Mouse (Mus musculus): ENCODE results near the gene Abracl.

Abracl gene

DNA sequence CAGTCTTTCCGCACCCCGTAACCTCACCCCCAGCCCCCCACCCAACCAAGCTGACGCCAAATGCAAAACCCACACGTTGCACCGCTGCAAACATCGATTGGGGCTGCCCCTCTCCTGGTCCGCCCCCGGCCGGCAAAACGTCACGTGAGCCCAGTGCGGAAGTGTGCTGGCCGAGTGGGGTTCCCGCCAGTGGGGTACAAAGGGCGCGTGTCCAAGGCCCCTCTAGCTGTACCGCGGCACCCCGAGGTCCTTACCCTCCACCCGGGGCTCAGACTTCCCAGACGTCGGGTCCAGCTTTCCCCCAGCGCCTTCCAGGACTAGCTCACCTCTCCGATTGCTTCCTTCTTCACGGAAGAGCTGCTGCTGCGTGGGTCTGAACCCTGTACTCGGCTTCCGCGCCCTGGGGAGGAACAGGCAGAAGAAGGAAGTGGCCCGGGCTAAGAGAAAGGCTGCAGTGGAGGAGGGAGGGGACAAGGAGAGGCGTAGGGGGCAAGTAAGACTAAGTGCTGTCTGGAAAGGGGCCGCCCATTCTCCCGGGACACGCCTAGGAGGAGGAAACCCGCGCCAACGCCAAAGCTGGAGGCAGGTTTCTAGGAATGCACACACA lies at the start of gene Abracl:
TSS of gene Abracl (minus strand) at position 548 of the 607 bp plus-strand sequence.
- peak; percentile 93 for DNase-seq (ENCODE audit: low read depth)

DNA sequence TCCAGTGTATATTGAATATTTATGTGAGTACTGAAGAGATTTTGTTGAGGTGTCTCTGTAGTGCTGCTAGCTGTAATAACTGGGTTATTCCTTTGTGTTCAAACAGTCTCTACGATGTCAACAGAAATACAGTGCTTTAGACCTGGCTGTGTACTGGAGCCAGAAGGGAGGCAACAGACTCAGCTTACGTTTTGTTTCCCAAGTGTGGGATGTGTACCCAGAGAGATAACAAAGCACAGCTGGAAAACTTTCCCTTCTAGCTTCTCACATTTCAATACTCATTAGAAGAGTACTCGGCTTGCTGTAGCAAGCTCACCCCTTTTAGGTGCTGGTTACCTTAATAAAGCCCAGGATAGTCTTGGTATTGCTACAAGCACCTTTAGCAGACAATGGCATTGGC lies 49.8 kb upstream of the Abracl start:
- DNase-seq (ENCODE audit: low read depth) = no peak

DNA sequence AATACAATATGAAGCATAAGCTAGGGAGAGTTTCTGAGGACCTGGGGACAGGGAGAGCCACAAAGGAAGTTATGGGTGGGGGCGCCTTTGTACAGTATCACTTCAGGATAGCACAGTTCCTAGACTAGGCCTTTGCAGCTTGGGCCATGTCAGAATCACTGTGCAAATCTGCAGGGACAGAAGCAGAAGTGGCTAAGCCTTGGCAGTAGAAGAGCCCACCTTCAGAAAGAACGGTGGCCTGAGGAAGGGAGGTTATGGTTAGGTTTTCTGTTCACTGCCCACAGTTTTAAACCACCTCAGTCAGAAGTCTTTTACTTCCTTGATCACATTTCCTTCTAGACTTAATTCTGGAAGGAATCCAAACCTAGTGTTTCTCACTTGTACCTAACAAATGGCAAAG lies 47.5 kb upstream of the Abracl start:
- DNase-seq (ENCODE audit: low read depth) = no peak

DNA sequence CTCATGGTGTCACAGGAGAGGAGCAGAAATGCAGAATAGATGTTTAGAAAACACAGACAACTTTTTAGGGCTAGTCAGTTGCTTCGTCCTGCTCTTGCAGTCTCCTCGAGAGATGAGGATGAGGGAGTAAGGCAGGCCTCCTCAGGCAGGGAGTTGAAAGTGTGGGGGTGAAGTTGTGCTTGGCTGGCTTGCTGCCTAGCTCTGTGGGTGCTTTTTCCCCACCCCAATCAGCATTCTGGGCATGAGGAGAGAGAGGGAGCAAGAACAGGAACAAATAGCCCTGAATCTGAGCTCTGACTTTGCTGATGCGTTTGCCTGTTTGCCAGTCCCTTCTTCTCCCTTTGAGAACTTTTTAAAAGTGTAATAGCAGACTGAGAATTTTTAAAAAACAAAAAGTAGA lies 47.1 kb upstream of the Abracl start:
- DNase-seq (ENCODE audit: low read depth) = no peak

DNA sequence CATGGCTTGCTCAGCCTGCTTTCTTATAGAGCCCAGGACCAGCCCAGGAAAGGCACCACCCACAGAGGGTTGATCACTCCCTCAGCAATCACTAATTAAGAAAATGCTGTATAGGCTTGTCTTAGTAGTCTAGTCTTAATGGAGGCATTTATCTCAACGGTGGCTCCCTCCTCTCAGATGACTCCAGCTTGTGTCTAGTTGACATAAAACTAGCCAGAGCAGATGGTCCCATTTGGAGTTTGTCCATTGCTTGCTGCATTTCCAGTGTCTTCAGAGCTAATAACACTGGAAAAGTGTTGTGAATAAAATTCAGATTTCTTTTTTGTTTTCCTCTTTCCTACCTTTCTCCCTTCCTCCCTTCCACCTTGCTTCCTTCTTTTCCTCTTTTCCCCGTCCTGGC lies 46.5 kb upstream of the Abracl start:
- DNase-seq (ENCODE audit: low read depth) = no peak

DNA sequence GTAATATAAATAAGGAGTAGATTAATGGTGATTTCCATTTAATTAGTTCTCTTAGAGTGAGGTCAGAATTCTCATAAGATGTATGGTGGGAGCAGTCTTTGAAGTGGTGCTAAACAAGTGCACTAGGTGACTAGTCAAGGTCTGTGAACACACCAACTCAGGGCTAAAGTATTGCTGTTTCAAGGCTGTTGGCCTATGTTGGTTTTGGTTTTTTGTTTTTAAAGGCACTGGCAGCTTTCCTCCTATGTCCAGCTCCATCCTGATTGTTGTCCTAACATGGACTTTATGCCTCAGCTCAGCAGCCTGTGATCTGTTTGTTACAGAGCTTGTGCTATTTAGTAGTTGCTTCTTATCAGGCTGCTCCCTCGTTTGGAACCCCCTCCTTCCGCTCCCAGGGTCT lies 45.8 kb upstream of the Abracl start:
- DNase-seq (ENCODE audit: low read depth) = no peak

DNA sequence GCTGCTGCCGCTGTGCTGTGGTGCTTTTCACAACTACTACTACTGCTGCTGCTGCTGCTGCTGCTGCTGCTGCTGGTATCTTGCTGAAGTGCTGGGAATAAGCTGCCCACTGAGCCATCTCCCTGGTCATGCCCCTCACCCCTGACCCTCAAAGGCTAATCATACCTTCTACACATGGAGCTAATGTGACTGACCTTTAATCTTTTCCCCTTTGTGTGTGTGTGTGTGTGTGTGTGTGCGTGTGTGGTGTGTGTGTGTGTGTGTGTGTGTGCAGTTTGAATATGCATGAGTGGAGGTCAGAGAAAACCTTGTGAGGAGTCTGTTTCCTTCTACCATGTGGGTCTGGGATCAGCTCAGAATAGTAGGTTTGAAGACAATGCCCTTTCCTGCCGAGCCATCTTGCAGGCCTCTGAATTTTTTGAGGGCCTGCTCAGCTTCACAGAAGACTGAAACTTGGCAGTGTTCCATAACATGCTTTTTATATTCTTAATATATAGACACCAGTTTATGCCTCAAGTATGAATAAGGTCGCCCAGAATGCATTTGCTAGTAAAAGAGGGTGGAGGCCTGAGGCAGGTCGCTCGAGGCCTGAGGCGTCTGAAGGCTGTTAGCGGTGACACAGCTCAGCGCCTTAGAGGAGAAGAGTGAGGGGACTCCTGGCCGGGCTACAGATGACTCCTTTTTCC lies 44.8 kb upstream of the Abracl start:
- no peak for DNase-seq (ENCODE audit: low read depth)

DNA sequence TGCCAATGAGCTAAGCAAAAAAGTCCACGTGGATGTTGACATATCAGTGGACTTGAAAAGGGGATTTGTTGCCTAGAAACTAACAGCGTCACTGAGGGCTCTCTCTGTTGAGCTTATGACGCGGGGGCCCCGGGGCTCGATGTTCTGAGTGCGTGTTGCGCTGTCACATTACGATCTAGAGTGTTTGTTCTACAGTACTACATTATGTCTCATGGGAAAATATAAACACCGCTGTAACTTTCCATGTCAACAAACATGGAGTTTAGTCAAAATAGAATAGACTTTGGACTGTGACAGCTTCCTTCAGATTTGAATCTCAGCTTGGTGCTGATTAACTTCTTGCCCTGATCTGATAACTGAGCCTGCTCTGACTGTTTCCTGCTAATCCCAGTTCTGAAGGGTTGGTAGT lies 42.9 kb upstream of the Abracl start:
- DNase-seq (ENCODE audit: low read depth) = peak; percentile 59

DNA sequence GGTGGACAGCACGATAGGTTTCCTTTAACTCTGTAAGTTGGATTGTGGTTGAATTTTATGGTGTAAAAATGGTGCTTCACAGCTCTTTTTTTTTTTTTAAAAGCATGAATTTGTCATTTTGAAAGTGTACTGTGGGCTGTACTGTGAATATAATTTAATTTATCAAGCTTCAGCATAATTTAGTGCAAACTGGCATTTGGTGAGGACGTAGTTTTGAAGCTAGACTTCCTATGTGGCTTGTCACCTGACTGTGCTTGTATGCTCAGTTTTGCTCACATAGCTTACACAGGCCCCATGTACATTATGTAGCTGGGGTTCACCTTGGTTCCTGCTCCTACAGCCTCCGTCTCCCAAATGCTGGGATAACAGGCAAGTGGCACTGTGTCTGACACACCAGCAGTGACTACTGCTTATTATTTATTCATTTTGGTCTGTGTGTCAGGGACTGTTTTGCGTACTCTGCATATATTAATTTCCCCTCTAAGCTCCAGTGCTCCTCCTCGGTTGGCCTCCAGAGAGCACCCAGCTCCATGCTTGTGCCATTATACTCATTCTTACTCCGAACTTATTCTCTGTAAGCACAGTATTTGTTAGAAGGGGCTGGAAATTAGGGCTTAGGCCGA lies 41.6 kb upstream of the Abracl start:
- peak; percentile 73 for DNase-seq (ENCODE audit: low read depth)

DNA sequence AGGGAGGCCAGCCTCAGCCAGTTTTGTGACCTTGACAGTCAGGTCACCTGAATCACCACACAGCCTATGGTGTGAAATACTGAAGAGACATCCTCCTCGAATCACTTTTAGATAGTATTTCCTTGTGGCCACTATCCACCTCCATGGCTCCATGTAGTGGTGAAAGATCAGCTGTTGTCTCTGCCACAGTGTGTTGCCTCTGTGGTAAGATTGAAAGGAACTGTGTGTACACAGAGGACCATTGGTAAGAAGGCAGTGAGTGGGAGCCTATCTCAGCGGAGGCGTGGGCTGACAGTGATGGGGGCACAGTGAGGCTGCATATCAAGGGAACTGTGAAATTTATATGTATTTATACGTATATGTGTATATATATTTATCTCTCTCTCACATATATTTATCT lies 38.4 kb upstream of the Abracl start:
- no peak for DNase-seq (ENCODE audit: low read depth)

DNA sequence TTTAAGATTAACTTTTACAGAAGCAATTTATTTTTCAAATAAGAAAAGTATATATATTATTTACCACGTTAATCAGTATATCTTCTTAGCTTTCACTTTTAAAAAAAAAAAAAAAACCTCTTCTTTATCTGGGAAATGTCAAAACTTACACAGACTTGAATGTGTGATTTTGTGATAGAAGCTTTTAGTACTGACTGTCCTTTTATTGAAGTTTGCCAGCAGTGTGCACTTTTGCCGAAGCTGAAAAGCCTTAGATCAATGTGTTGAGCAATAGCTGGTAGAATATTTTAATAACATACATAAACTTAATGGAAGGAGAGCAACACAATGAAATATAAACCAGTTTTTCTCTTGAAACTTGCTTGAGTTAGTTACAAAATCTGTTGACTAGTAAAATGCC lies 37.7 kb upstream of the Abracl start:
- DNase-seq (ENCODE audit: low read depth) = no peak

DNA sequence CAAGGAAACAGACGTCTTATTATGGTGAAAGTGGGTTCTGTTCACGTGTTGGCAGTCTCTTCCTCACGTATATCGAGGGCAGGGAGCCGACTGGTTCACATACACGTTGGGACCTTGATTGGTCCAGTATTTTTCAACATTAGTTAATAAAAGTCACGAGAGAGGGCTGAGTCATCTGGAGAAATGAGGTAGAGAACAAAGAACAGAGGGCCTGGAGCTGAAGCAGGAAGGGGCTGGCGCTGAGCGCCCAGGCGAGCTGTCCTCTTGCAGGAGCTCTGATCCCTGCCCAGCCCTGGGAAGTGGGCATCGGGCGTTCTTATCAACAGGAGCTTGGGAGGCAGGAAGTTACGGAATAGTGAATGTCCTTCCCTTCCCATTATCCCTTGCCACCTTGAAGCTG lies 36.7 kb upstream of the Abracl start:
- peak; percentile 50 for DNase-seq (ENCODE audit: low read depth)

DNA sequence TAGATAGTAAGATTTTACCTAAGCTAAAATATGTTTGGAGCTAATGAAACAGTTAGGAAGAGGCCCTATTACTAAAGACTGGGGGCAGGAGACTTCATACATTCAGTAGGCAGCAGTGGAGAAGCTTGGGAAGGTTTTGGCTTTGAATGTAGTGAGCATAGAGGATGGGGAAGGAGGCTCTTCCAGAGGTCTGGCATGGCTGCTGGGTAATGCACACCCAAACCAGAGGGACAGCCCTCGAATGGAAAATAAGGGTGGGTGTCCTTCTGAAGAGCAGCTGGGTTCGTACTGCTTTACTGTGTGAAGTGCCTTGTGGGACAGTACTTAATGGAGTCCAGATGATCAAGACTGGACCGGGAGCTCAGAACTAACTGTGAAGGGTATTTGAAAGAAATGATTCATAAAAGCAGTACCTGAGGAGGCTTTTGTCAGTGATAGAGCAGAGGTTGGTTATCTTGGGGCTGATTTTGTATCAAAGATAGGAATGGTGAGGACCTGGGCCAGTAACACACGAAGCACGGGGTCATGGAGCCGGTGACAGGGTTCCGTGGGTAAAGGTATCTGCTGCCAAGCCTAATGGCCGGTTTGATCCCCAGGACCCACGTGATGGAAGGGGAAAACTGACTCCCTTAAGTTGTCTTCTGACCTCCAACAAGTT lies 35.7 kb upstream of the Abracl start:
- no peak for DNase-seq (ENCODE audit: low read depth)

DNA sequence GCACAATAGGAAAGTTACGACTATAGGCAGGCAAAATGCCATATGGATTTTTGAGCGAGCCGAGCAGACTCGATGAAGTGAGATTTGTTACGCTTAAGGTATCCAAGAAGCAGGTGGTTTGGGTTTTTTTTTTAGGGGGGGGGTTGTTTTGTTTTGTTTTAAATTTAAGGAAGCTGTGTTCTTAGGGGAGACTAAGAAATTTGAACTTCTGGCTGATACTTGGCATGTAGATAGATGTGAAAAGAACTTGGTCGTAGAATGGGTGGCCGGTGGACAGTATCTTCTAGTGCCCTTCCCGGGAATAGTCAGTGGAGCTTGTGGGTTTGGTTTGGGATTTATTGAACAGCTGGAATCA lies 33.3 kb upstream of the Abracl start:
- DNase-seq (ENCODE audit: low read depth) = no peak

DNA sequence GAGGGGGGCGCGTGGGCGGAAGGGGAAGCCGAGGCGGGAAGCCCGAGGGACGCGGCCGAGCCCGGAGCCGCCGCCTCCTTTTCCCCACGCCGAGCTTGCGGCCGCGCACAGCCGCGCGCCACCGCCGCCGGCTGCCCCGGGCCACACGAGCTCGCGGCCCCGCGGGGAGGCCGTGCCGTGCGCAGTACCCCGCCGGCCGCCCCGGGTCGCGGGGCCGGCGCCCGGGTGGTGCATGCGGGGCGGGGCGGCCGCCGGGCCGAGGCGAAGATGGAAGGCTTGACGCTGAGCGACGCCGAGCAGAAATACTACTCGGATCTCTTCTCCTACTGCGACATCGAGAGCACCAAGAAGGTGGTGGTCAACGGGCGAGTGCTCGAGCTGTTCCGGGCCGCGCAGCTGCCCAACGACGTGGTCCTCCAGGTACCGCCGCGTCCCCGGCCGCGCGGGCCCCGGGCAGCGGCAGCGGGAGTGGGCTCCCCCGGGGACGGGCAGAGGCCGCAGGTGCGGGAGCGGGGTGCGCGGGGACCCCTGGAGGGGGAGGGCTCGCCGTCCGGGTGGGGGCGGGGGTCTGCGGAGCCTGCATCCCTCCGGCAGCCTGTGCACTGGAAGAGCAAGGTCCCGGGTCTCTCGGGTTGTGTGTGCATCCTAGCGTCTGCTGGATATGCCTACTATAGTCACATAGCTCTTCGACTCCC lies 32.8 kb upstream of the Abracl start, which contains the start of gene Reps1:
TSS of gene Reps1 (plus strand) at position 166 of the 695 bp plus-strand sequence.
- peak; percentile 54 for DNase-seq (ENCODE audit: low read depth)

DNA sequence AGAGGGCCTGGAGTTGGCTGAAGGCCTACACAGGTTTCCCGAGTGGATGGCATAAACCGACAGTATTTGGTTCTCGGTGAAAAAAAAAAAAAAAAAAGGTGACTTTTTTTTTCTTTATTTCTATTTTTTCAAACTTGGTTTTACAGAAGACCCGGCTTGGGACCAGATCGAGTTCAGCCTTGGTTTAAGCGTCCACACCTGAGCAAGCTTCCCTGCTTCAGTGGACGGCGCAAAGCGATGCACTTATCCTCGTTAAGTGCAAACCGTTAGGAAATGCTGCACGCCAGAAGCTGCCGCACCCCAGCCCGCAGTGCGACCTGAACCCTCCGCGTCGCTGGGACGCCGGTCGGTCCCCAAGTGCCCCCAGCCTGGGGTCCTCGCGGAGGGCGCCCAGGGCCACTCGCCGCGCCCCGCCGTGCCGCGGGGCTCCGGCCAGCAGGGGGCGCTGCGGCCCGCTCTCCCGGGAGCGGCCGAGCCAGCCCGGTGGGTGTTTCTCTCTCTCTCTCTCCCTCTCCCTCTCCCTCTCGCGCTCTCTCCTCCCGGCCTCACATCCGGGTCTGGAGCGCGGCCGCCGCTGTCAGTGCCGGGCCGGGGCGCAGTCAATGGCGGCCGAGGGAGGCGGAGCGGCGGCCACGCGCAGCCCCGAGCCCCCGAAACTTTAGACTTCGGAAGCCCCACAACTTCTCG lies 32.1 kb upstream of the Abracl start:
- DNase-seq (ENCODE audit: low read depth) = peak; percentile 89

DNA sequence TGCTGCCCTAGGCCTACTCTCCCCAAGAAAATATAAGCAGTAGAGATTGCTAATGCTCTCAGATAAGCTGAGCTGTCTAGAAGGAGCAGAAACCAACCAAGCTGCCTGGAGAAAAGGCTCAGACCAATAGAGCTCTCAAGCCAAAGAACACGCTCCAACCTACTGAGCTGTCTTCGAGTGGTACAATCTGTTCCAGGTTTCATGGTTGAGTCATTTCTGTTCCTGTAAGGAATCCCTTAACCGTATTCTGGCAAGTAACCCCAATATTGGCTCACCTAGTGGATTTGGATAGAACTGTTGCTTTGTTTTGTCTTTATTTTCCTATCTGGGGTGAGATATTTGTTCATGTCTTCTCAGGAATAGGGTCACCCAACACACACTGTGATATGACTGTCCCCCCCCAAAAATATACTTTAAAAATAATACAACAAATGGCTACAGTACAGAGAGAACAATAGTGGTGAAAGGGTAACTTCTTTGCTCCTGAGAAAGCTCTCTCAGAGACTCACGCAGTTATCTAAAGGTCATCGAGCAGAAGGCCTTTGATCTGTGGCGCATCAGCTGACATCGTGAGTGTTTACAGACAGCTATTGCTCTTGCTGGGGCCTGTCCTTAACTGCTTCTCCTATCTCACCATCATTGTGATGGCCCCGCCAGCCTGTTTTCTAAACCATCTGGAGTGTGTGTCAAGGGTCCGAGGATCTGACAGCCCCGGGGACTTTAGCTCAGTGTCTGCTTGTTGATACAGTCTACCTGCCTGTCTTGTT lies 24.5 kb upstream of the Abracl start:
- peak; percentile 66 for DNase-seq (ENCODE audit: low read depth)

DNA sequence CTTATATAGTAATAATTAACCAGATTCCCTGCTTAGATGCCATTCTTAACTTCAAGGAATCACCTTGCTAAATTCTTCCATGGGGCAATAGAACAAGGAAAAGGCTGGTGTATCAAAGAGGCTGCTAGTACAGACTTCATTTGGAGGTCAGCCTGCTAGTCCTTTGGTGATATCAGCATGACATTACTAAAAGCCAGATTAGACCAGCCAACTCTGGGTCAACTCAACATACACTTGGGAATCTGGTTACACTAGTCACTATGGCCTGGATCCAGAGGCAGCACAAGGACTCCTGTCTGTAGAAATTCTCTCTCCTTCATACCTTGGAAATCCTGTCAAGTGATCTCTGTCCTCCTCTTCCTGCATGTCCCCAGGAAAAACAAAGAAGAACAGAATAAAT lies 23.3 kb upstream of the Abracl start:
- DNase-seq (ENCODE audit: low read depth) = peak; percentile 6

DNA sequence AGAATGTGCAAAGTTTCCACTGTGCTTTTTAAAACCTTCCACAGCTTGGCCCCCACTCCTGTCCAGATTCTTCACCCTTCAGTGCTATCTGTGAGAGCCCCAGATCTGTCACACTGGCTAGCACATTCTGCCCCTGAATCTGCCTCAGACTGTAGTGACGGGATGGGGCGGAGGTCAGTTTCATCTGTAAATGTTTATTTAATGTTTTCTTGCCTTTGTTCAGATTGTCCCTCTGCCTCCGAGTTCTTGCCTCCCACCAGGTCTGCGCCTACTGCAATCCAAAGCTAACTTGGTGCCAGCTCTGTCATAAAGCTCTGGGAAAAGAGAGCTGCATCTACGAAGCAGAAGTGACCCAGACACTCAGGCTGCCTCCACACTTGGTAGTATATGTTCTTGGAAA lies 13.8 kb upstream of the Abracl start:
- DNase-seq (ENCODE audit: low read depth) = no peak

DNA sequence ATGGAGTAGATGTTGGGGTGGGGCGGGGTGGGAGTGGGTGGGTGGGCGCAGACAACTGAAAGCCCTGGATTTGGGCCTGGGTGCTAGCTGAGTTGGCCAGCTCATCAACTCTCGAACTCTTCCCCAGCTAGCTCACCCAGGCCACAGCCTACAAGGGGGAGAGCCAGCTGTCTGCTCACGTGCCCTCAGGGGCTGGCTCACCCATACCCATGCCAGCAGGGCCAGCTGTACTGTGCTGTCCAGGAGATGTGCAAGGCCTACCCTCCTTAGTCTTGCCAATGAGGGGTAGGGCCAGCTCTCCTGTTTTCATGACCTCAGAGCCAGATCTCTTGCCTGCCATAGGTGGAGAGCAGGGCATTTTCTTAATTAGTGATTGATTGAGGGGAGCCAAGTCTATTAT lies 11.3 kb upstream of the Abracl start:
- no peak for DNase-seq (ENCODE audit: low read depth)

DNA sequence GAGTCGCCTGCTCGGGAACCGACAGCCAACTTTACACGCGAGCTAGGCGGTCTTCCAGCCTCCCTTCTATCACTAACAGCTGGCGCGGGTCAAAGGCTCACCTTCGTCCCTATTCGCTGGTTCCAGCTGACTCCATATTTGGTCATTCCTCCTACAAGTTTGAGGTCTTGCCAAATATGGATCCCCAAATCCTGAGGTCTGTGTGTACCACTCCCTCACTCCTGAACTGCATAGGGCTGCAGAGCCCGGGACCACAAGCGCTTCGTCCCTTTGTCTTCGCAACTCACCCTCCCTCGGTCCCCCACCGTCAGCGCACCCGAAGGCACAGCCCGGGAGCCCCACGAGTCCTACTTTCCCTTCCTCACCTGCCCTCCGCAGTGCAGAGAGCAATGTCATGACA lies 776 bp downstream of the Abracl start:
- DNase-seq (ENCODE audit: low read depth) = peak; percentile 87

All from induced T-regulatory cell, adult 2 months (primary cell).